In the genomic region with DNA sequence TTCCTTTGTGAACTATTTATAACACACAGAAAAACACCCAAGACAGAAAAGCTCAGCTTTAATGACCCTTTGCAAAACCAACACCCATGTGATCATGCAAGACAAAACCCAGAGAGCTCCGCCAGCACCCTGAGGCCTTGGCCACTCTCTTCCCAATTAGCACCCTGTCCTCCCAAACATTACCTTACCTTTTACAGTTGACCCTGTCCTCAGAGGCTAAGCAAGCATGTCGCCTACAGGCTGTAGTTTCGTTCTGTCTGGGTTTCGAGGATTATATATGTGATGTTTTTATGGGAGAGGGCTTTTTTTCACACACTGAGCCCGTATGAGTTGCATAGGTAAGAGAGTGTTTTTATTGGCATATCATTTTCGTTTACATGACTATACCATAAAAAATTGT, we compare ENCODE assay signal across 15 mouse cellular contexts.
"Had no signal": no experiment of that assay in that cellular context is flagged by ENCODE, and none has a peak within 500 bp of the region (broad histone marks: within the 10 kb centered on the region; RNA-seq: fewer than 3 reads in every experiment).

No protein-coding gene starts in this region.

- H3K4me2 ChIP-seq: neural tube, embryonic 15.5 days; stomach, embryonic 15.5 days had no signal

- H3K36me3 ChIP-seq: stomach, embryonic 15.5 days had no signal

- H3K27ac ChIP-seq: neural tube, embryonic 15.5 days; stomach, embryonic 15.5 days; stomach, postnatal 0 days had no signal

- H3K27me3 ChIP-seq: neural tube, embryonic 15.5 days; stomach, embryonic 15.5 days had no signal

- H3K4me3 ChIP-seq: neural tube, embryonic 15.5 days; stomach, embryonic 15.5 days had no signal

- DNase-seq: retina, postnatal 1 day; right cerebral cortex, adult 18-20 months; right cerebral cortex, postnatal 14 days; right cerebral cortex, postnatal 25 days; right cerebral cortex, postnatal 4 days; spleen, adult 18-20 months; thymus, adult 18-20 months; thymus, adult 2 months; thymus, postnatal 14 days; thymus, postnatal 25 days; thymus, postnatal 36 days; thymus, postnatal 4 days had no signal

- H3K4me1 ChIP-seq: neural tube, embryonic 15.5 days; stomach, embryonic 15.5 days had no signal

- H3K9ac ChIP-seq: neural tube, embryonic 15.5 days; stomach, embryonic 15.5 days had no signal

- H3K9me3 ChIP-seq: neural tube, embryonic 15.5 days; stomach, embryonic 15.5 days had no signal
